Mouse (Mus musculus) CH12F3 (cell line): ENCODE results near the gene Mrpl4.

Source experiments
- in situ Hi-C: fragments of 300-500 bp; cut with MboI; formaldehyde crosslinking; loops from 2 replicates; pipeline ENCODE4 v1.14.3; 2020; ENCODE audit warnings: low sequenced_read_pairs

The Mrpl4 gene

GRCm38 (mm10) chr9:21016331-21017176 is 14.0 kb downstream of the Mrpl4 start:
- in situ Hi-C loops, result no loop called here

GRCm38 (mm10) chr9:21017177-21017575 is 14.6 kb downstream of the Mrpl4 start:
- in situ Hi-C loops, result no loop called here

- in situ Hi-C loops, result no loop called here
These were observed 16.1 kb downstream of the Mrpl4 start for GRCm38 (mm10) chr9:21018600-21018999.

- in situ Hi-C loops, result loop anchor here (5.0 kb wide), 1 partner anchor 121 kb away; no protein-coding TSS in a partner anchor
These were observed 18.8 kb downstream of the Mrpl4 start for GRCm38 (mm10) chr9:21021363-21021762.

- in situ Hi-C loops, result loop anchor here (5.0 kb wide), 1 partner anchor 120 kb away; no protein-coding TSS in a partner anchor
These were observed 19.8 kb downstream of the Mrpl4 start for GRCm38 (mm10) chr9:21022288-21022687.

- in situ Hi-C loops, result loop anchor here (5.0 kb wide), 1 partner anchor 120 kb away; no protein-coding TSS in a partner anchor
These were observed 20.2 kb downstream of the Mrpl4 start for GRCm38 (mm10) chr9:21022726-21023125.

- in situ Hi-C loops, result no loop called here
These were observed 22.8 kb downstream of the Mrpl4 start for GRCm38 (mm10) chr9:21025258-21025810.

- in situ Hi-C loops, result no loop called here
These were observed 24.3 kb downstream of the Mrpl4 start for GRCm38 (mm10) chr9:21026849-21027248.

- in situ Hi-C loops, result no loop called here
These were observed 25.3 kb downstream of the Mrpl4 start for GRCm38 (mm10) chr9:21027774-21028290.

GRCm38 (mm10) chr9:21028560-21029110 is 26.1 kb downstream of the Mrpl4 start:
- in situ Hi-C loops, result no loop called here

- in situ Hi-C loops, result no loop called here
These were observed 26.9 kb downstream of the Mrpl4 start, which contains the start of gene Icam4 for GRCm38 (mm10) chr9:21029291-21030054. Gene Icam4, plus strand, starts transcription at chr9:21029373.

GRCm38 (mm10) chr9:21030055-21030600 is 27.6 kb downstream of the Mrpl4 start:
- in situ Hi-C loops, result no loop called here

GRCm38 (mm10) chr9:21030781-21031250 is 28.3 kb downstream of the Mrpl4 start:
- in situ Hi-C loops, result no loop called here

- in situ Hi-C loops, result no loop called here
These were observed 28.8 kb downstream of the Mrpl4 start for GRCm38 (mm10) chr9:21031251-21031895.

- in situ Hi-C loops, result no loop called here
These were observed 29.4 kb downstream of the Mrpl4 start, which contains the start of gene Icam5 for GRCm38 (mm10) chr9:21031896-21032351. Gene Icam5, plus strand, starts transcription at chr9:21032073.

GRCm38 (mm10) chr9:21032491-21032890 is 30.0 kb downstream of the Mrpl4 start:
- in situ Hi-C loops, result no loop called here

- in situ Hi-C loops, result no loop called here
These were observed 30.6 kb downstream of the Mrpl4 start for GRCm38 (mm10) chr9:21033136-21033535.

- in situ Hi-C loops, result no loop called here
These were observed 32.0 kb downstream of the Mrpl4 start for GRCm38 (mm10) chr9:21034481-21035085.

- in situ Hi-C loops, result no loop called here
These were observed 33.0 kb downstream of the Mrpl4 start for GRCm38 (mm10) chr9:21035586-21035985.
